In genomic region chr9:95857414-95858026, GRCm38 (mm10) we compare ENCODE assay signal across 8 mouse cellular contexts. TPM values are rescaled to one million over a fixed set of nuclear protein-coding genes. Genes with fewer than 3 reads are reported as not detected.
DNase-seq lines count a peak whose midpoint lies in the region; ATAC-seq lines count a peak whose summit lies in the region.

Gene Atr, plus strand, starts transcription at chr9:95857597.

- no peaks in the 10 kb centered on the region for H3K36me3 ChIP-seq in hindbrain, embryonic 15.5 days

- peak within 1 kb of the TSS; percentile 66 for H3K4me2 ChIP-seq in hindbrain, embryonic 15.5 days

- H3K9ac ChIP-seq in hindbrain, embryonic 15.5 days: peak within 1 kb of the TSS; percentile 64

- no peaks in the 10 kb centered on the region for H3K27me3 ChIP-seq in hindbrain, embryonic 15.5 days

- H3K4me1 ChIP-seq in hindbrain, embryonic 15.5 days (replicated peaks): peaks cover 9% of the 10 kb centered on the region; the same call in 1 of the 2 replicates

- WGBS in hindbrain, embryonic 15.5 days: under 1% methylated on average over 69 of the region's 69 CpGs

- peak within 1 kb of the TSS; percentile 75 for H3K4me3 ChIP-seq in hindbrain, embryonic 15.5 days

- H3K9me3 ChIP-seq in hindbrain, embryonic 15.5 days: no peaks in the 10 kb centered on the region

- DNase-seq in R1 (ENCODE audit: low read depth, low spot score): peak; percentile 92
- DNase-seq in cerebellum, postnatal 25 days: peak; percentile 97
- DNase-seq in frontal cortex, postnatal 36 days (ENCODE audit: low spot score in 2 of 2): peak; percentile 93 to 94
- DNase-seq in left cerebral cortex, adult 11 months (ENCODE audit: low spot score): peak; percentile 87
- DNase-seq in lung, postnatal 4 days: peak; percentile 96
- peak; percentile 91 for DNase-seq in retina, postnatal 7 days (ENCODE audit: low read depth, low spot score)
- DNase-seq in urinary bladder, adult 2 months (ENCODE audit: low spot score): peak; percentile 88

- peak within 1 kb of the TSS; percentile 76 for H3K27ac ChIP-seq in hindbrain, embryonic 15.5 days (replicated peaks)

- ATAC-seq in hindbrain, embryonic 15.5 days (ENCODE audit: low FRiP score, low read depth): peak; percentile 91

RNA-seq across cellular contexts. Expression of gene Atr, which starts in this region (rescaled TPM):
- polyA plus RNA-seq in hindbrain, embryonic 15.5 days (2015; fragmentation: Nextera tagmentation; extraction: Ambion mirVana): 10.1 and 10.9 TPM in 2 replicates
- 8.7 and 10.2 TPM in 2 replicates for polyA plus RNA-seq in urinary bladder, adult 2 months (2012; rRNA removed)

Comparison
In these comparisons a context has a peak if more than half of its experiments do, and no peak if none do; other contexts are left out.
1. Peak in every context shown above with its lines: DNase-seq, ATAC-seq, H3K4me3 ChIP-seq and H3K27ac ChIP-seq.